Mouse (Mus musculus) kidney, postnatal 25 days (tissue): Measurements from ENCODE around the gene Lrrc49.

Experiments used
- DNase-seq, 2 experiments: peaks; one replicate each; pipeline ENCODE4 v3.0.0; 2021; ENCODE audit warnings: mixed read lengths in 2 of 2

Lrrc49 gene

GRCm38 (mm10) chr9:60687891-60688324 lies at the start of gene Lrrc49:
Lrrc49 (minus strand) TSS chr9:60688158.
- DNase-seq = peak; percentile 93 to 97

- DNase-seq = no peak
Observed at GRCm38 (mm10) chr9:60734321-60734720, 46.4 kb upstream of the Lrrc49 start.

- DNase-seq = no peak
Observed at GRCm38 (mm10) chr9:60724968-60725367, 37.0 kb upstream of the Lrrc49 start.

GRCm38 (mm10) chr9:60719687-60720086 lies 31.7 kb upstream of the Lrrc49 start:
- DNase-seq = no peak

GRCm38 (mm10) chr9:60718284-60718683 lies 30.3 kb upstream of the Lrrc49 start:
- DNase-seq = peak; percentile 59 to 71

- DNase-seq = peak in 1 of 2 experiments; percentile 13
Observed at GRCm38 (mm10) chr9:60715828-60716227, 27.9 kb upstream of the Lrrc49 start.

- no peak for DNase-seq
Observed at GRCm38 (mm10) chr9:60715271-60715670, 27.3 kb upstream of the Lrrc49 start.

GRCm38 (mm10) chr9:60714191-60714590 lies 26.2 kb upstream of the Lrrc49 start:
- DNase-seq = peak; percentile 34 to 54

GRCm38 (mm10) chr9:60713616-60714015 lies 25.7 kb upstream of the Lrrc49 start:
- no peak for DNase-seq

- DNase-seq = peak; percentile 21 to 45
Observed at GRCm38 (mm10) chr9:60712771-60713541, 25.0 kb upstream of the Lrrc49 start, which contains the start of gene Larp6. Larp6 (plus strand) TSS chr9:60712989.

GRCm38 (mm10) chr9:60712011-60712410 lies 24.1 kb upstream of the Lrrc49 start:
- DNase-seq = no peak

- DNase-seq = no peak
Observed at GRCm38 (mm10) chr9:60709721-60710120, 21.8 kb upstream of the Lrrc49 start.

- DNase-seq = no peak
Observed at GRCm38 (mm10) chr9:60708606-60709005, 20.6 kb upstream of the Lrrc49 start.

- no peak for DNase-seq
Observed at GRCm38 (mm10) chr9:60707594-60707993, 19.6 kb upstream of the Lrrc49 start.

GRCm38 (mm10) chr9:60699581-60700231 lies 11.7 kb upstream of the Lrrc49 start:
- DNase-seq = no peak

- peak; percentile 29 to 66 for DNase-seq
Observed at GRCm38 (mm10) chr9:60696271-60696985, 8.5 kb upstream of the Lrrc49 start.

- DNase-seq = peak in 1 of 2 experiments; percentile 41
Observed at GRCm38 (mm10) chr9:60693986-60694385, 6.0 kb upstream of the Lrrc49 start.

- no peak for DNase-seq
Observed at GRCm38 (mm10) chr9:60692624-60693023, 4.7 kb upstream of the Lrrc49 start.

- peak in 1 of 2 experiments; percentile 13 for DNase-seq
Observed at GRCm38 (mm10) chr9:60687415-60687814, 543 bp downstream of the Lrrc49 start.

GRCm38 (mm10) chr9:60682753-60683152 lies 5.2 kb downstream of the Lrrc49 start:
- DNase-seq = no peak

GRCm38 (mm10) chr9:60681005-60681404 lies 7.0 kb downstream of the Lrrc49 start:
- DNase-seq = peak in 1 of 2 experiments; percentile 8

- DNase-seq = peak in 1 of 2 experiments; percentile 27
Observed at GRCm38 (mm10) chr9:60678913-60679312, 9.0 kb downstream of the Lrrc49 start.

GRCm38 (mm10) chr9:60676429-60676828 lies 11.5 kb downstream of the Lrrc49 start:
- DNase-seq = no peak
